Comparison of ENCODE assay signal across 8 mouse cellular contexts in the genomic region with DNA sequence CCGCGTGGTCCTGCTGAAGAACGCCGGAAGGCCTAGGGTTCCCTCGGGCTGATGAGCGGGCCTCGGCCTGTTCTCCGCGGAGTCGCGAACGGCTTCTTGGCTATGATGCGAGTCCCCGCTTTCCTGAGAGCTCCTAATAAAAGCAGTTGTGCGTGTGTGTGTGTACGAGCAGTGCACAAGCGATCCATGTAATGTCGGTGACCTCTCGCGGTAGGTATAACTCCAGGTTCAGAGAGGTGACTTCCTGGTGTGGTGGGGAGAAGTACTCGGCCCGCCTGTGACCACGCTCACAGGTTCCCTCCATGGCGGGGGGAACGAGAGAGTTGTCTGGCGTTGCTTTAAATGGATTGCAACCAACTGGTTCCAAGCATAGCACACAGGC. TPM values are rescaled to one million over a fixed set of nuclear protein-coding genes. Genes with fewer than 3 reads are reported as not detected.
DNase-seq lines count a peak whose midpoint lies in the region; ATAC-seq and TF ChIP-seq lines count a peak whose summit lies in the region.

No protein-coding gene starts in this region.

- peak overlapping the region; percentile 91 for H3K4me3 ChIP-seq in lung, embryonic 14.5 days (ENCODE audit: low read depth, low read length)
- H3K4me3 ChIP-seq in embryonic facial prominence, embryonic 11.5 days (ENCODE audit: low read depth, low read length): peak overlapping the region; percentile 68
- peak overlapping the region; percentile 68 for H3K4me3 ChIP-seq in intestine, embryonic 15.5 days (replicated peaks)
- H3K4me3 ChIP-seq in midbrain, embryonic 15.5 days: peak overlapping the region; percentile 86

- WGBS in lung, embryonic 14.5 days: 1% methylated on average over 26 of the region's 26 CpGs
- WGBS in embryonic facial prominence, embryonic 11.5 days: under 1% methylated on average over 26 of the region's 26 CpGs
- WGBS in intestine, embryonic 15.5 days: under 1% methylated on average over 26 of the region's 26 CpGs
- 0% methylated on average over 26 of the region's 26 CpGs for WGBS in midbrain, embryonic 15.5 days

- peak overlapping the region; percentile 95 for H3K9ac ChIP-seq in lung, embryonic 14.5 days
- H3K9ac ChIP-seq in embryonic facial prominence, embryonic 11.5 days (replicated peaks; ENCODE audit: low read length): peak overlapping the region; percentile 80
- H3K9ac ChIP-seq in intestine, embryonic 15.5 days: peak overlapping the region; percentile 90
- peak overlapping the region; percentile 77 for H3K9ac ChIP-seq in midbrain, embryonic 15.5 days

- no peak for DNase-seq in lung, embryonic 14.5 days
- DNase-seq in lung, postnatal 36 days: no peak
- peak; percentile 40 for DNase-seq in embryonic facial prominence, embryonic 11.5 days (ENCODE audit: low spot score)
- no peak for DNase-seq in layer of hippocampus, adult 11-12 months (ENCODE audit: low spot score)
- DNase-seq in thymus, postnatal 36 days: no peak
- DNase-seq in right cerebral cortex, postnatal 14 days: no peak

- peak overlapping the region; percentile 92 for H3K4me2 ChIP-seq in lung, embryonic 14.5 days
- H3K4me2 ChIP-seq in embryonic facial prominence, embryonic 11.5 days (ENCODE audit: low read depth, low read length): peak overlapping the region; percentile 69
- H3K4me2 ChIP-seq in intestine, embryonic 15.5 days (replicated peaks): peak overlapping the region; percentile 69
- H3K4me2 ChIP-seq in midbrain, embryonic 15.5 days: peak overlapping the region; percentile 75

- H3K36me3 ChIP-seq in lung, embryonic 14.5 days (ENCODE audit: insufficient read depth): peaks cover 29% of the 10 kb centered on the region
- H3K36me3 ChIP-seq in embryonic facial prominence, embryonic 11.5 days (replicated peaks; ENCODE audit: control insufficient read depth, insufficient read depth, low read depth, low read length): no peaks in the 10 kb centered on the region; the same call in 1 of the 2 replicates
- peaks cover 15% of the 10 kb centered on the region for H3K36me3 ChIP-seq in intestine, embryonic 15.5 days
- peaks cover 20% of the 10 kb centered on the region for H3K36me3 ChIP-seq in midbrain, embryonic 15.5 days (replicated peaks)

- peak overlapping the region; percentile 94 for H3K27ac ChIP-seq in lung, embryonic 14.5 days (ENCODE audit: low read depth)
- H3K27ac ChIP-seq in embryonic facial prominence, embryonic 11.5 days (replicated peaks; ENCODE audit: low read depth, low read length): peak overlapping the region; percentile 52; the same call in 1 of the 2 replicates
- H3K27ac ChIP-seq in intestine, embryonic 15.5 days: peak overlapping the region; percentile 81
- peak overlapping the region; percentile 99 for H3K27ac ChIP-seq in midbrain, embryonic 15.5 days

- no peak; the same call in 1 of the 2 replicates for TF ChIP-seq CTCF in lung, embryonic 14.5 days (IDR thresholded peaks at IDR 0.05; ENCODE audit: low read depth)

- H3K9me3 ChIP-seq in lung, embryonic 14.5 days (ENCODE audit: low read depth, low read length): no peaks in the 10 kb centered on the region
- H3K9me3 ChIP-seq in embryonic facial prominence, embryonic 11.5 days (replicated peaks; ENCODE audit: control insufficient read depth, low read length): no peaks in the 10 kb centered on the region
- no peaks in the 10 kb centered on the region for H3K9me3 ChIP-seq in intestine, embryonic 15.5 days
- H3K9me3 ChIP-seq in midbrain, embryonic 15.5 days: no peaks in the 10 kb centered on the region

- no peaks in the 10 kb centered on the region for H3K27me3 ChIP-seq in lung, embryonic 14.5 days (ENCODE audit: insufficient read depth, low read length)
- no peaks in the 10 kb centered on the region for H3K27me3 ChIP-seq in embryonic facial prominence, embryonic 11.5 days (ENCODE audit: control insufficient read depth, insufficient read depth, low read length)
- no peaks in the 10 kb centered on the region for H3K27me3 ChIP-seq in intestine, embryonic 15.5 days (replicated peaks)
- H3K27me3 ChIP-seq in midbrain, embryonic 15.5 days (replicated peaks): no peaks in the 10 kb centered on the region

- no peak for ATAC-seq in lung, embryonic 14.5 days (ENCODE audit: insufficient read depth)
- no peak for ATAC-seq in embryonic facial prominence, embryonic 11.5 days (replicated peaks; ENCODE audit: insufficient number of reproducible peaks, low FRiP score, low TSS enrichment, low read depth)
- ATAC-seq in intestine, embryonic 15.5 days: peak; percentile 63
- ATAC-seq in midbrain, embryonic 15.5 days (replicated peaks): no peak

- no peaks in the 10 kb centered on the region; the same call in 1 of the 2 replicates for H3K4me1 ChIP-seq in lung, embryonic 14.5 days (ENCODE audit: insufficient read depth)
- no peaks in the 10 kb centered on the region for H3K4me1 ChIP-seq in embryonic facial prominence, embryonic 11.5 days (ENCODE audit: control insufficient read depth, insufficient read depth, low read length)
- peaks cover 16% of the 10 kb centered on the region for H3K4me1 ChIP-seq in intestine, embryonic 15.5 days (replicated peaks)
- peaks cover 28% of the 10 kb centered on the region for H3K4me1 ChIP-seq in midbrain, embryonic 15.5 days

RNA-seq across cellular contexts. Expression of a gene that starts 0.6 kb away (rescaled TPM):
- polyA plus RNA-seq in lung, embryonic 14.5 days (2014; fragmentation: Nextera tagmentation; extraction: Ambion mirVana): 391 and 408 TPM in 2 replicates
- 391 and 429 TPM in 2 replicates for polyA plus RNA-seq in embryonic facial prominence, embryonic 11.5 days (2014; fragmentation: Nextera tagmentation; extraction: Ambion mirVana)
- polyA plus RNA-seq in intestine, embryonic 15.5 days (2015; fragmentation: Nextera tagmentation; extraction: Ambion mirVana): 424 and 451 TPM in 2 replicates
- 184 and 193 TPM in 2 replicates for polyA plus RNA-seq in midbrain, embryonic 15.5 days (2015; fragmentation: Nextera tagmentation; extraction: Ambion mirVana)

RNA-seq across cellular contexts. Expression of a gene that starts 57.2 kb away (rescaled TPM):
- polyA plus RNA-seq in lung, embryonic 14.5 days (2014; fragmentation: Nextera tagmentation; extraction: Ambion mirVana): 7.2 and 7.5 TPM in 2 replicates
- polyA plus RNA-seq in embryonic facial prominence, embryonic 11.5 days (2014; fragmentation: Nextera tagmentation; extraction: Ambion mirVana): 5.1 and 6.1 TPM in 2 replicates
- polyA plus RNA-seq in intestine, embryonic 15.5 days (2015; fragmentation: Nextera tagmentation; extraction: Ambion mirVana): 6.6 and 7.2 TPM in 2 replicates
- 7.0 and 8.3 TPM in 2 replicates for polyA plus RNA-seq in midbrain, embryonic 15.5 days (2015; fragmentation: Nextera tagmentation; extraction: Ambion mirVana)
